Mouse (Mus musculus) erythroblast, embryonic 14.5 days (primary cell): ENCODE data around the gene Hrh2.

Experiments used
- GATA1 ChIP-seq: IDR thresholded peaks from 2 replicates; pipeline ENCODE4 v1.6.1; 2012; ENCODE audit warnings: low read length, inconsistent platforms, mixed read lengths
- TAL1 ChIP-seq: IDR thresholded peaks from 3 replicates; pipeline ENCODE4 v1.6.1; 2012; ENCODE audit warnings: low read length, inconsistent platforms, mixed read lengths

DNA sequence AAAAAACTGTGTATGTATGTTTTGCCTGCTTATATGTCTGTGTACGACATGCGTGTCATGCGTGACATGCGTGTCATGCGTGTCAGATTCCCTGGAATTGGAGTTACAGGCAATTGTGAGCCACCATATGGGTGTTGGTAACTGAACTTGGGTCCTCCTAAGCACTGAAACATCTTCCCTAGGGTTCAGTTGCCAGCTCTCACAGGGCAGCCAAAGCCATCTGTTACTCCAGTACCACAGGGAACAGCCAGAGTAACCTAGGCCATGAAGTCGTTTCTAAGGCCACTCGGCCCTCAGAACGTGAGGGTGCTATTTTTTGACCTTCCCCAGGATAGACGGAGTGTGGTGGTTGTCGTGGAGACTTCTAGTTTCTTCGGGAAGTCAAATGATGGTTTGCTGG lies 32.2 kb upstream of the Hrh2 start:
- TF ChIP-seq GATA1, result no peak
- TF ChIP-seq TAL1, result no peak
